Mouse (Mus musculus) ovary, postnatal 10 days (tissue): ENCODE measurements around the gene Lrrc32.

Source experiments
- DNase-seq: peaks from one replicate; pipeline ENCODE4 v3.0.0; 2022; ENCODE audit warnings: low spot score

Gene Lrrc32

GRCm38 (mm10) chr7:98510961-98511958 lies 22.2 kb downstream of the Lrrc32 start:
- DNase-seq: no peak

DNA sequence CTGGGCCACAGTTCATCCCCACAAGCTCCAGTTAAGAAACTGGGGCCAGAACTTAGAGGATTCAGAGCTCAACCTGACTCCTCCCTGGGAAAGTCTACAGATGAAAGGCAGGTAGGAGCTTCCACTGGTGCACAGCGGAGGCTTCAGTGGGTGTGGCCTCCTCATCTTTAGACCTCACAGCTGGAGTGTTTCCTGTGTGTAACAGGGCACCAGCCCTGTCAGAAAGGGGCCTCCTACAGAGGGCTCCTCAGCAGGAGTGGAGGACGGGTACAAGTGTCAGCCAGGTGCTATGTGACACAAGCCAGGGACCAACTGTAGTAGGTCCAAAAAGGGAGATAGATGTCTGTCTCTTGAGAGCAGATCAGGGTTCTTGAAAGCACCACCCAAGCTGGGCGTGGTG lies 24.2 kb downstream of the Lrrc32 start:
- no peak for DNase-seq

GRCm38 (mm10) chr7:98522576-98522975 lies 33.5 kb downstream of the Lrrc32 start:
- DNase-seq: no peak

GRCm38 (mm10) chr7:98523070-98523812 lies 34.2 kb downstream of the Lrrc32 start:
- no peak for DNase-seq

GRCm38 (mm10) chr7:98523813-98524361 lies 34.8 kb downstream of the Lrrc32 start:
- DNase-seq: no peak

GRCm38 (mm10) chr7:98524401-98524800 lies 35.3 kb downstream of the Lrrc32 start:
- no peak for DNase-seq

GRCm38 (mm10) chr7:98524869-98525699 lies 36.0 kb downstream of the Lrrc32 start:
- DNase-seq: no peak

GRCm38 (mm10) chr7:98527085-98527484 lies 38.0 kb downstream of the Lrrc32 start:
- DNase-seq: no peak

GRCm38 (mm10) chr7:98531612-98532011 lies 42.5 kb downstream of the Lrrc32 start:
- DNase-seq: no peak

DNA sequence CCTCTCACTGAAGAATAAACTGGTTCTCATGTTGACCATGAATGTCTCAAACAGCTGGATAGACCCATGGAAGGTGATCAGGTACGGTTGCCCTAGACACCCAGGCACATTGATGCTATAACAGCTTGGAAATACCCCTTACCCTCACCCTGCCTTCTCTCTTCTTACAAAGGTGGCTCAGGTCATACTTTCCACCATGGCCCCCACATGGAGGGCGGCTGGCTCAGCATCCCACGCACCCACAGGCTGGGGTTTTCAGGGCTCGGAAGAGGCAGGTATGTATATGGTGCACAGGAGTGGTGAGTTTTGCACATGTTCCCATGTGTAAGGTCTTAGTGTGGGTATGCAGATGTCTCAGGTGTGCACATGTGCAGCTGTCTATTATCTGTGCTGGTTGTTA lies 43.9 kb downstream of the Lrrc32 start:
- DNase-seq: no peak

DNA sequence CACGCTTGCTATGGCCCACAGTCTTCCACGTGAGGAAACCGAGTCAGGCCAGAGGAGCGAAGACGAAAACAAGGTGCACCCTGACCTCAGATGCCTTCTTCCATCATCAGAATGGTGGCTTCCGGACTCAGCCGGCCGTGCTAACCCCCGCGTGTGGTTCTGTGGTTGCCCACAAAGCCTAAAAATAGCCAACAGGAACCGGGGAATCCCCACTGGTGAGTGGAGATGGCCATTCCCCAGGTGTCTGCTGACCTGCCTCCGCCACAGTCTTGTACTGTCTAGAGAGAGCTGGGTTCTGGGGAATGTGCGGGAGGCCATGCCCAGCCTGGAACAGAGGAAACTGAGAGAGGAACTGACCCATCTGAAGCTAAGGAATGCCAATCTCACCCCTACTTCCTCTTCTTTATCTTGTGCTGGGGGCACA lies 45.4 kb downstream of the Lrrc32 start:
- no peak for DNase-seq

DNA sequence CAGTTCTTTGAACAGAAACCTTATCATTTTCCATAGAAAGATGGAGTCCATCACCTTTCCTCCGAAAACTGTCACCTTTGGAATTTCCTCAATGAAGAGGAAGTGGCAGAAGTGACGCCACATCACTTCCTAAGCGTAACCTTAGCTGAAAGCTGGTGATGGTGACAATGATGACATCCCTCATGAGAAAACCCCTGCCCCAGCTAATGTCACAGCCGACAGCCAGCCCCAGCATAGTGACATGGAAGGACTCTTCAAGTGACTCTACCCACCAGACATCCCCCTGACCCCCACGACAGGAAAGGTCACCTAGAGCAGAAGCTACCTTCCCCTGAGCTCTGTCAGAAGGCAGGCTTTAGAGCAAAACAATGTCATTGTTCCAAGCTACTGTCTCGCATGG lies 46.1 kb downstream of the Lrrc32 start:
- DNase-seq: no peak

GRCm38 (mm10) chr7:98535882-98536281 lies 46.8 kb downstream of the Lrrc32 start:
- DNase-seq: no peak

- DNase-seq: no peak
These were observed 48.3 kb downstream of the Lrrc32 start for GRCm38 (mm10) chr7:98537210-98537966.

- DNase-seq: no peak
These were observed 49.0 kb downstream of the Lrrc32 start for GRCm38 (mm10) chr7:98537967-98538573.

DNA sequence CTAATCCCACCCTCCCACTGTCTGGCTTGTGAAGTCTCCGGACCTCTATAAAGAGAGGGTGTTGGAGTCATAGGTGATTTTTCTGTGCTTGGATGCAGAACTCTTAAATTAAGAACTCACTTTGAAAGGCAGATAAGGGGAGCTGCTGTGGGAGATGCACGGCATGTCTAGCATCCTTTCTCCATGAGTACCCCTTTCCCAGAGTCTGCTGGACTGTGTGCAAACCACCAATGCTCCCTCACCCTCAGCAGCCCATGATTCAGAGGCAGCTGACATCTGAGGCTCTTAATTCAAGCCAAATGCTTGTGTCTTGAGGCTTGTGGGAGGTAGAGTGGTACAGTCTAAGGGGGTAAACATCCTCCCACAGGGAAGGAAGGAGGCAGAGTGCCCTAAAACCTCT lies 51.8 kb downstream of the Lrrc32 start:
- DNase-seq: no peak

DNA sequence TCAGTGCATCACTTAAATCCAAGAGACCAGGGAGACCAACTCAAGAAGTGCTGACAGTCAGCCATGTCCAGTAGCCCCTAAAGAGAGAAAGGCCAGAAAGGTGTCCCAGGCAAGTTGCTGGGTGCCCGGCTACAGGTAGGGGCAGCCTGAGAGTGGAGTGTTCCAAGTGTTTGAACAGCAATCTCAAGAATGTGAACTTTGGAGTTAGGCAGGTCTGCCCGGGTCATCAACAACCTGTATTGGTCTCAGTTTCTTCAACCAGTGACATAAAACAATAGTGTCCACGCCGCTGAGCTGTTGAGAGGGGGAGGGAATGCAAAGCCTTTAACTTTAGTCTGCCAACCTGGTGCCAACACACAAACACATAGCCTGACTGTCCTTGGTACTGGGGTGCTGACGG lies 52.5 kb downstream of the Lrrc32 start:
- DNase-seq: no peak

DNA sequence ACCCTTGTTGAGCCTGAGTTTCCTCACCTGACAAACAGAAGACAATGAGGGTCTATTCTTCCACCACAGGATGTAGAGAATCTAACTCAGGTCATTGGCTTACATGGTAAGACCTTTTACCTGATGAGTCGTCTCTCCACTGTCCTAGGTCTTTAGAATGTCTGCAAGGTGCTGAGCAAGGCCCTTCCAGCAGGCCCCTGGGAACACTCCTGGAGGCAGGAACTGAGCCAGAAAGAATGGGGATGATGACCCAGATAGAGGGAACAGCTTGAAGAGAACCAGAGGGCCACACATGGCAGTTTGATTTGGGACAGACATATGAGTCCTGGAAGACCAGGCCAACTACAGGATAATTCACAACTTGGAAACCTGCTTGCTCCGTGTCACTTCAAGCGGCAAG lies 53.2 kb downstream of the Lrrc32 start:
- no peak for DNase-seq

DNA sequence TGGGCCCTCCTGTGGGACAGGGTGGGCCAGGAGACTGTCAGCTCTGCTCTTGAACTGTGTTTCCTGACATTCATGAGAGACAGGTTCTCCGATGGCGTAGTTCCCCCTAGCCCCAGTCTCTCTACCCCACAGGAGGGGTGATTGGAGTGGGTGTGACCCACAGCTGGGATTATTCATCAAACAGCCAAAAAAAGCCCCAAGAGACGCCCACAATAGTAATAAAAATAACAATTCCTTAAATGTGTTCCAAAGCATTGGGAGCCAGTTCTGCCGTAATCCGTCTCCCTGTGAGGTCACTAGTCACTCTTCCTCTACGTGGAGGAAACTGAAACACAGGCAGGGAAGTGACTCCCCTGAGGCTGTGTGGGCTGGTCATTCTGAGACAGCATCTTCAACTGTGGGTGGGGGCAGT lies 53.7 kb downstream of the Lrrc32 start:
- DNase-seq: no peak

DNA sequence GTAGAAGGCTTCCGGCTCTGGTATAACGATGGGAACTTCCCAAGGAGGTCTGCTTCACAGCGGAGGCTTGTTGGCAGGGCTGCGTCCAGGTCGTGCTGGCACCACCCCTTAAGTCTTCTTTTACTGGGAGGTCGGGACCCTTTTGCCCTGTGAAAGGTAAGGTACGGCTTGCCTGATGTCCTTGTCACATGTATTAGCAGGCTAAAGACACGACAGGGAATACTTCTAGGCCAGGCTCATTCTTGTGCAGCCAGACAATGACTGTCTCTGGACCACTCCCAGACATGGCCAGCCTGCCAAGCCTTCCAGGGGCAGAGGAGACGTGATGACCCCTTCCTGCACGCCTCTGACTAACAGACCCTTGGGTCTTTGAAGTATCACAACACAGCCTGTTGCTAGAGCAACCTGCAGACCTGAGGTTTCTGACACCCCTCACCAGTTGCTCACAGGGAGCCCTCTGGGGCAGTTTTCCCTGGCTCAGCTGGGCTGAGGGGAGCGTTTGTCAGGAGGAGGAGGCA lies 54.8 kb downstream of the Lrrc32 start:
- no peak for DNase-seq
